Mouse (Mus musculus): ENCODE measurements at regions not wholly inside any gene's neighbourhood (a gene's known extent, or its start where the extent isn't known, plus 50 kb on each side); places are given as distances from the start of the nearest gene placed in this dataset.

- no peak for DNase-seq (ENCODE audit: low spot score)
Measured at GRCm38 (mm10) chr15:50942429-50942828, 2942.3 kb upstream of the Gm7489 start.

GRCm38 (mm10) chr15:50944976-50945375, 2939.7 kb upstream of the Gm7489 start:
- DNase-seq (ENCODE audit: low spot score) = no peak

GRCm38 (mm10) chr15:50959109-50959508, 2925.6 kb upstream of the Gm7489 start:
- DNase-seq (ENCODE audit: low spot score) = no peak

GRCm38 (mm10) chr15:50963606-50964005, 2921.1 kb upstream of the Gm7489 start:
- no peak for DNase-seq (ENCODE audit: low spot score)

GRCm38 (mm10) chr15:50964236-50964635, 2920.5 kb upstream of the Gm7489 start:
- no peak for DNase-seq (ENCODE audit: low spot score)

GRCm38 (mm10) chr15:50967176-50967575, 2917.5 kb upstream of the Gm7489 start:
- DNase-seq (ENCODE audit: low spot score) = no peak

GRCm38 (mm10) chr15:50970637-50971036, 2914.1 kb upstream of the Gm7489 start:
- DNase-seq (ENCODE audit: low spot score) = no peak

GRCm38 (mm10) chr15:50972593-50972992, 2912.1 kb upstream of the Gm7489 start:
- no peak for DNase-seq (ENCODE audit: low spot score)

GRCm38 (mm10) chr15:50974002-50974754, 2910.5 kb upstream of the Gm7489 start:
- no peak for DNase-seq (ENCODE audit: low spot score)

GRCm38 (mm10) chr15:50989457-50989856, 2895.2 kb upstream of the Gm7489 start:
- DNase-seq (ENCODE audit: low spot score) = no peak

GRCm38 (mm10) chr15:50991667-50992066, 2893.0 kb upstream of the Gm7489 start:
- no peak for DNase-seq (ENCODE audit: low spot score)

GRCm38 (mm10) chr15:50992246-50992645, 2892.5 kb upstream of the Gm7489 start:
- DNase-seq (ENCODE audit: low spot score) = no peak

- no peak for DNase-seq (ENCODE audit: low spot score)
Measured at GRCm38 (mm10) chr15:50993121-50993520, 2891.6 kb upstream of the Gm7489 start.

GRCm38 (mm10) chr15:50995688-50996087, 2889.0 kb upstream of the Gm7489 start:
- DNase-seq (ENCODE audit: low spot score) = no peak

GRCm38 (mm10) chr15:50996296-50996695, 2888.4 kb upstream of the Gm7489 start:
- DNase-seq (ENCODE audit: low spot score) = no peak

GRCm38 (mm10) chr15:50997209-50997763, 2887.4 kb upstream of the Gm7489 start:
- peak; percentile 5 for DNase-seq (ENCODE audit: low spot score)

- DNase-seq (ENCODE audit: low spot score) = no peak
Measured at GRCm38 (mm10) chr15:51038968-51039367, 2845.7 kb upstream of the Gm7489 start.

GRCm38 (mm10) chr15:51070538-51070937, 2814.2 kb upstream of the Gm7489 start:
- no peak for DNase-seq (ENCODE audit: low spot score)

- DNase-seq (ENCODE audit: low spot score) = peak; percentile 19
Measured at GRCm38 (mm10) chr15:51071132-51071656, 2813.5 kb upstream of the Gm7489 start.

GRCm38 (mm10) chr15:51073678-51074077, 2811.0 kb upstream of the Gm7489 start:
- DNase-seq (ENCODE audit: low spot score) = no peak

- no peak for DNase-seq (ENCODE audit: low spot score)
Measured at GRCm38 (mm10) chr15:51074196-51074595, 2810.5 kb upstream of the Gm7489 start.

GRCm38 (mm10) chr15:51083677-51084322, 2800.9 kb upstream of the Gm7489 start:
- DNase-seq (ENCODE audit: low spot score) = no peak

GRCm38 (mm10) chr15:51092936-51093335, 2791.8 kb upstream of the Gm7489 start:
- DNase-seq (ENCODE audit: low spot score) = no peak
